Mouse (Mus musculus): ENCODE measurements around the gene Ano4. TPM values are rescaled to one million over a fixed set of nuclear protein-coding genes. Genes with fewer than 3 reads are reported as not detected.

Ano4 gene
- polyA plus RNA-seq, 1 experiment = not detected

- Histone ChIP-seq H3ac (ENCODE audit: control insufficient read depth, insufficient read length) (no peak overlapping the region), H3K79me2 (ENCODE audit: control insufficient read depth, insufficient read depth) (no peaks in the 10 kb centered on the region), H3K4me2 (ENCODE audit: low read depth) (no peak overlapping the region), H3K4me3 (no peak overlapping the region), H3K36me3 (ENCODE audit: control insufficient read depth, insufficient read depth) (no peaks in the 10 kb centered on the region), H3K27me3 (ENCODE audit: control insufficient read depth, insufficient read depth, insufficient read length) (no peaks in the 10 kb centered on the region)
- TF ChIP-seq MYOD1 (IDR thresholded peaks at IDR 0.05; ENCODE audit: control insufficient read depth in 1 of 3, insufficient read length in 2 of 3, low read depth in 2 of 3) (peak in 1 of 3 experiments; percentile 27), POLR2A (IDR thresholded peaks at IDR 0.05; ENCODE audit: insufficient read length, low read depth) (no peak)
Observed at GRCm38 (mm10) chr10:89383462-89383861, 38.9 kb upstream of the Ano4 start.

- Histone ChIP-seq H3K4me2 (ENCODE audit: low read depth) (no peak overlapping the region), H3K36me3 (ENCODE audit: control insufficient read depth, insufficient read depth) (no peaks in the 10 kb centered on the region), H3ac (ENCODE audit: control insufficient read depth, insufficient read length) (no peak overlapping the region), H3K27me3 (ENCODE audit: control insufficient read depth, insufficient read depth, insufficient read length) (no peaks in the 10 kb centered on the region), H3K4me3 (no peak overlapping the region), H3K79me2 (ENCODE audit: control insufficient read depth, insufficient read depth) (no peaks in the 10 kb centered on the region)
- TF ChIP-seq TCF3 (IDR thresholded peaks at IDR 0.05; ENCODE audit: insufficient read length, low read depth) (no peak), MYOG (IDR thresholded peaks at IDR 0.05; ENCODE audit: control insufficient read depth in 1 of 3, insufficient read depth in 1 of 3, insufficient read length in 2 of 3, low read depth in 2 of 3) (no peak), CEBPB (IDR thresholded peaks at IDR 0.05; ENCODE audit: insufficient read depth, poor library complexity, severe bottlenecking) (no peak)
Observed at GRCm38 (mm10) chr10:89377750-89378149, 33.2 kb upstream of the Ano4 start.

- no peak overlapping the region for H3ac ChIP-seq (ENCODE audit: control insufficient read depth, insufficient read length)
- H3K79me2 ChIP-seq (ENCODE audit: control insufficient read depth, insufficient read depth) = no peaks in the 10 kb centered on the region
- H3K4me2 ChIP-seq (ENCODE audit: low read depth) = no peak overlapping the region
- H3K4me3 ChIP-seq = no peak overlapping the region
- no peak for TF ChIP-seq USF1 (IDR thresholded peaks at IDR 0.05; ENCODE audit: low read depth)
- TF ChIP-seq TCF12 (IDR thresholded peaks at IDR 0.05; ENCODE audit: insufficient read depth, poor library complexity, severe bottlenecking) = no peak
- TF ChIP-seq REST (IDR thresholded peaks at IDR 0.05; ENCODE audit: insufficient read depth, insufficient read length) = no peak
- H3K36me3 ChIP-seq (ENCODE audit: control insufficient read depth, insufficient read depth) = no peaks in the 10 kb centered on the region
- H3K27me3 ChIP-seq (ENCODE audit: control insufficient read depth, insufficient read depth, insufficient read length) = no peaks in the 10 kb centered on the region
Observed at GRCm38 (mm10) chr10:89370051-89370450, 25.5 kb upstream of the Ano4 start.

- Histone ChIP-seq H3K27me3 (ENCODE audit: control insufficient read depth, insufficient read depth, insufficient read length) (no peaks in the 10 kb centered on the region), H3K4me2 (ENCODE audit: low read depth) (no peak overlapping the region), H3ac (ENCODE audit: control insufficient read depth, insufficient read length) (no peak overlapping the region), H3K4me3 (no peak overlapping the region), H3K79me2 (ENCODE audit: control insufficient read depth, insufficient read depth) (no peaks in the 10 kb centered on the region), H3K36me3 (ENCODE audit: control insufficient read depth, insufficient read depth) (no peaks in the 10 kb centered on the region)
- TF ChIP-seq CEBPB (IDR thresholded peaks at IDR 0.05; ENCODE audit: insufficient read depth, poor library complexity, severe bottlenecking) = no peak
- TF ChIP-seq SRF (IDR thresholded peaks at IDR 0.05; ENCODE audit: control insufficient read depth, insufficient read length, low read depth) = no peak
- no peak for TF ChIP-seq TCF3 (IDR thresholded peaks at IDR 0.05; ENCODE audit: insufficient read length, low read depth)
- no peak for TF ChIP-seq E2F4 (IDR thresholded peaks at IDR 0.05; ENCODE audit: insufficient read depth)
- no peak for TF ChIP-seq MYOD1 (IDR thresholded peaks at IDR 0.05; ENCODE audit: control insufficient read depth in 1 of 3, insufficient read length in 2 of 3, low read depth in 2 of 3)
- no peak for TF ChIP-seq POLR2A (IDR thresholded peaks at IDR 0.05; ENCODE audit: insufficient read length, low read depth)
- TF ChIP-seq POLR2AphosphoS2 (IDR thresholded peaks at IDR 0.05; ENCODE audit: insufficient read length, low read depth) = no peak
- no peak for TF ChIP-seq MAX (IDR thresholded peaks at IDR 0.05; ENCODE audit: low read depth)
- no peak for TF ChIP-seq REST (IDR thresholded peaks at IDR 0.05; ENCODE audit: insufficient read depth, insufficient read length)
- no peak for TF ChIP-seq MYOG (IDR thresholded peaks at IDR 0.05; ENCODE audit: control insufficient read depth in 1 of 3, insufficient read depth in 1 of 3, insufficient read length in 2 of 3, low read depth in 2 of 3)
- no peak for TF ChIP-seq TCF12 (IDR thresholded peaks at IDR 0.05; ENCODE audit: insufficient read depth, poor library complexity, severe bottlenecking)
Observed at GRCm38 (mm10) chr10:89358933-89359332, 14.4 kb upstream of the Ano4 start.

GRCm38 (mm10) chr10:89354639-89355038 lies 10.1 kb upstream of the Ano4 start:
- Histone ChIP-seq H3K4me2 (ENCODE audit: low read depth) (no peak overlapping the region), H3ac (ENCODE audit: control insufficient read depth, insufficient read length) (no peak overlapping the region), H3K36me3 (ENCODE audit: control insufficient read depth, insufficient read depth) (no peaks in the 10 kb centered on the region), H3K79me2 (ENCODE audit: control insufficient read depth, insufficient read depth) (no peaks in the 10 kb centered on the region), H3K27me3 (ENCODE audit: control insufficient read depth, insufficient read depth, insufficient read length) (no peaks in the 10 kb centered on the region), H3K4me3 (no peak overlapping the region)
- TF ChIP-seq MAX (IDR thresholded peaks at IDR 0.05; ENCODE audit: low read depth) (no peak), POLR2AphosphoS2 (IDR thresholded peaks at IDR 0.05; ENCODE audit: insufficient read length, low read depth) (no peak), E2F4 (IDR thresholded peaks at IDR 0.05; ENCODE audit: insufficient read depth) (no peak)

- Histone ChIP-seq H3ac (ENCODE audit: control insufficient read depth, insufficient read length) (no peak overlapping the region), H3K27me3 (ENCODE audit: control insufficient read depth, insufficient read depth, insufficient read length) (no peaks in the 10 kb centered on the region), H3K4me3 (no peak overlapping the region), H3K36me3 (ENCODE audit: control insufficient read depth, insufficient read depth) (no peaks in the 10 kb centered on the region), H3K4me2 (ENCODE audit: low read depth) (no peak overlapping the region), H3K79me2 (ENCODE audit: control insufficient read depth, insufficient read depth) (no peaks in the 10 kb centered on the region)
- TF ChIP-seq TCF3 (IDR thresholded peaks at IDR 0.05; ENCODE audit: insufficient read length, low read depth) = no peak
- TF ChIP-seq POLR2A (IDR thresholded peaks at IDR 0.05; ENCODE audit: insufficient read length, low read depth) = no peak
- no peak for TF ChIP-seq TCF12 (IDR thresholded peaks at IDR 0.05; ENCODE audit: insufficient read depth, poor library complexity, severe bottlenecking)
- no peak for TF ChIP-seq MYOG (IDR thresholded peaks at IDR 0.05; ENCODE audit: control insufficient read depth in 1 of 3, insufficient read depth in 1 of 3, insufficient read length in 2 of 3, low read depth in 2 of 3)
- TF ChIP-seq SRF (IDR thresholded peaks at IDR 0.05; ENCODE audit: control insufficient read depth, insufficient read length, low read depth) = no peak
- no peak for TF ChIP-seq E2F4 (IDR thresholded peaks at IDR 0.05; ENCODE audit: insufficient read depth)
- no peak for TF ChIP-seq REST (IDR thresholded peaks at IDR 0.05; ENCODE audit: insufficient read depth, insufficient read length)
- no peak for TF ChIP-seq MAX (IDR thresholded peaks at IDR 0.05; ENCODE audit: low read depth)
- TF ChIP-seq CEBPB (IDR thresholded peaks at IDR 0.05; ENCODE audit: insufficient read depth, poor library complexity, severe bottlenecking) = no peak
- TF ChIP-seq MYOD1 (IDR thresholded peaks at IDR 0.05; ENCODE audit: control insufficient read depth in 1 of 3, insufficient read length in 2 of 3, low read depth in 2 of 3) = no peak
Observed at GRCm38 (mm10) chr10:89351416-89351815, 6.9 kb upstream of the Ano4 start.
